Mouse (Mus musculus): ENCODE measurements at regions not wholly inside any gene's neighbourhood (a gene's known extent, or its start where the extent isn't known, plus 50 kb on each side); places are given as distances from the start of the nearest gene placed in this dataset.
A peak's percentile ranks its signal among the peaks of the same experiment; 100 is the strongest.

DNA sequence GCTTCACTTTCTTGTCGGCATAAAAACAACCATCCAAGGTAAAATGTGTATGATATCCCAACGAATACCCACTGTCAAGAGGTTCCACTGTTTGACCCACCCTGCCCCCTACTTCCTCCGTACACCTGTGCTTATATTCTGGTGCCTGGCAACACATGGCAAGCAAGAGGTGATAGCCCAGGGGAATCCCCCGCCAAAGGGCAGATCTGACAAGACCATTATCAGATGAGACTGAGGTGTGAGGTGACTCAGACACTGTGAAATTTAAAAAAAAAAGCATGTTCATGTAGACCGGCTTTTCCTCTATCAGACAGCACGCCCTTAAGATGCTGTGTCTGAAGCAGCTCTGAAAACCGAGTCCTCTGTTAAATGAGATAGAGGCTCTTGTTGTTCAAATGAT, 89.4 kb upstream of the Bach2 start:
- no peak for DNase-seq (ENCODE audit: low spot score in 2 of 2)

GRCm38 (mm10) chr4:32153356-32153755, 85.2 kb upstream of the Bach2 start:
- DNase-seq (ENCODE audit: low spot score in 2 of 2), result peak in 1 of 2 experiments; percentile 44

DNA sequence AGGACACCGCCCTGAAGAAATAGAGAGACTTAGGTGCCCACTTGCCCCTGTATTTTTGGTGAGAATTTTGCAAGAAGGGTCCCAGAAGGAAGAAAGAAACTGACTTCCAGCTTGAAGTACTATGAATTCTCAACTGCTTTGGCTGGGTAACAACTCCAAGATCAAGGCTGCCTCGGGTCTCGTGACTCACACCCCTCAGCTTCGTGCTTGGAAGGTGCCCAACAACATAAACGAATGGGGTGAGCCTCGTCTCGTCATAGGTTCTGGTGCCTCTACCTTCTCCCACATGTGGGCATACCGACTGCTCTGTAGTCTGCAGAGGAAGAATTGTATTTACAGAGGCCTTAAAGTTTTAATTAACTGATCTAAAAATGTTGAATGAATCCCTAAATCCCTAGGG, 81.6 kb upstream of the Bach2 start:
- DNase-seq (ENCODE audit: low spot score in 2 of 2), result no peak

DNA sequence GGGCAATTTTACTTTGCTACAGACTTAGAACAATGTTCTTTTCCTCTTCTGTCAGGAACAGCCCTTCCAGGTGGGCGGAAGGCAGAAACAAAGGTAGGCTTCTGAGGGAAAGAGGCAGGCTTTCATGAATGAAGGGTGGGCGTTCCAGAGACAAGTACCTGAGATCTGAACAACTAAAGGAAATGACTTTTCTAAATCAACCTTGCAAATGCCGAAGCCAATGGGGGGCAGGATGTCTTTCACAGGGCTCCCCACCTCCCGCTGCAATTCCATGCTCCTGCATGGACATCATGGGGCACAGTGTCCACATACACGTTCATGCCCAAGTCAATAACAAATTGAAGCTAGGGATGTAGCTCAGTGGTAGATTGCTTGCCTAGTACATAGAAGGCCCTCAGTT, 80.2 kb upstream of the Bach2 start:
- no peak for DNase-seq (ENCODE audit: low spot score in 2 of 2)

GRCm38 (mm10) chr4:32158886-32159285, 79.7 kb upstream of the Bach2 start:
- DNase-seq (ENCODE audit: low spot score in 2 of 2), result no peak

GRCm38 (mm10) chr4:32160815-32161214, 77.8 kb upstream of the Bach2 start:
- no peak for DNase-seq (ENCODE audit: low spot score in 2 of 2)

DNA sequence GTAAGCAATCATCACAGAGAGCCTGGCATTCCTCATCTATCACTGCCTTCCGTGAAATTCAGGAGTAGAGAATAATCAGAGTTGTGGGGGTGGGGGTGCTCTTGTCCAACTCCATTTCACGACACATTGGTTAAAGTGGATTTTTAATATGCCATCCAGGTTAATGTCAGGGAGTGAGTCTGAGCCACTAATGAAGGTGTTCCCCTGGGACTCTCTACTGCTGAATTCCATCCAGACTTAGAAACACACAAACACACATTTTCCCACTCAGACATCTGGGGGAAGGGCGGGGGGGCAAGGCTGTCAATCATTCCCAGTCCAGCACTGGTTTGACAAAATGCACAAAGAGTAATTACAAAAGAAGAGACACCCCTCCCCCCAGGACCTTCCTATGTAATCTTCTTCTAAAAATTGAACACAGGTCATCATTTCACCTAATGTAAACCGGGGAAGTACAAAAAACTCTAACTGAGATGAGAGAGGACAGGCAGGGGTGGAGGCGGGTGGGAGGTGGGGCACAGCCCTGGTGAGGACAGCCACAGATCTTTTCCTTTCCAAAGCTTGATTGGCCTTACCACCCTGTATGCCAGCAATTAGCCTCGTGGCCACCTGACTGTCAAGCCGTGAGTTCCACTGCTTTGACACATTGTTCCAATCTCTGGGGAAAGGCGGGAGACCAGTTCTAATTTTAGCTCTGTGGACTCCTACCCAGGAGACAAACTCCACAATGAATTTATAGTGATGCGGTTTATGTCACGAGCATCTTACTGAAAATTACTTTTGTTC, 76.5 kb upstream of the Bach2 start:
- DNase-seq (ENCODE audit: low spot score in 2 of 2), result no peak

GRCm38 (mm10) chr4:32162694-32163240, 75.8 kb upstream of the Bach2 start:
- no peak for DNase-seq (ENCODE audit: low spot score in 2 of 2)

DNA sequence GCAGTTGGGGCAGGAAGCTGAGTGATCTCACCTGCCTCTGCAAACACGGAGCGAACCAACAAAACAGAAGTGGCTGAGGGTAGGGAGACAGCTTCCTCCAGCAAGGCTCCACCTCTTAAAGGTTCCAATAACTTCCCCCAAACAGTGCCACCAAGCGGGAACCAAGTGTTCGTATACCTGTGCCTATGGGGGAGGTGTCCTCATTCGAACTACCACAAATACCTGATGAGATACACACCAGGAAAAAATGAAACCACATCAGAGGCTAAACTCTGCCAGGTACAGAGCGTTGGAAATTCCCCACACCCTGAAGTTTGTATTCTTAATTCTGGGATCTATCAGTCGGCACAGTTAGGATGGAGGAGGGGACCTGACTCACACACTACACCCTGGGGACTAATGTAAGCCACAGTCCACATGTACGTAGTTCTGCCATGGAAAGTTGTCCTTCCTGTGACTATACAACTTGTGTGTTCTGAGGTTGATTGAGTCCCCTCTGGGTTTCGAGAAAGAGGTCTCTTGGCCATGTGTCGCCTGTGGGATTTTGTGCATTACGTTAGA, 74.4 kb upstream of the Bach2 start:
- no peak for DNase-seq (ENCODE audit: low spot score in 2 of 2)

- DNase-seq (ENCODE audit: low spot score in 2 of 2), result no peak
Observed at GRCm38 (mm10) chr4:32164736-32165241, 73.8 kb upstream of the Bach2 start.

DNA sequence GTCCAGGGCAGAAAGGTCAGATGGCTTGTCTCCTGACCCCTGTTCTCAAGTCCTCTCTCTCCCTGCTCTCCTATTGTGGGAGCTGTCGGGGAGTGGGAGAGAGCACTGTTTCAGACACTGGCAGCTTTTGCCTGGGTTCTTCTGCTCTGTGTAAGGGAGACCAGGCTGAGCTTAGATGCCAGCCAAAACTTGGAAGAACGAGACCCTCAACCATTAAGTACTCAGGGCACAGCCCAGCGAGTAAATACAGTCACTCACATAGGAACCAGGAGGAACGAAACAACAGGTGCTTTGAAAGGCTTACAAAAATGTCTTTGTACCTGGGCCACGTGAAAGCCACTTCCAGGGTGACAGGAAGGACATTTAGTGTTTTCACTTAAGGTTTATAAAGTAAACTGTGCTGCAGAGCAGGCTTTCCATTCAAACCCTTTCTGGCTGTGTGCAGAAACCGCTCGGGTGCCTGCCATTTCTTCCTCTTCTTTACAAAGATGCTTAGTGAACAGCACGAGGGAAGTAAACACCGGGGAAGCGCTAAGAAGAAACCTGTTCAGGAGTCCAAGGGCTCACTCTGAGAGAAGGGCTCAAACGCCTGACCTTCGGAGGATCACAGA, 72.6 kb upstream of the Bach2 start:
- DNase-seq (ENCODE audit: low spot score in 2 of 2), result no peak

GRCm38 (mm10) chr4:32167151-32167550, 71.5 kb upstream of the Bach2 start:
- DNase-seq (ENCODE audit: low spot score in 2 of 2), result no peak

- DNase-seq (ENCODE audit: low spot score in 2 of 2), result no peak
Observed at GRCm38 (mm10) chr4:32170106-32170459, 68.5 kb upstream of the Bach2 start.

DNA sequence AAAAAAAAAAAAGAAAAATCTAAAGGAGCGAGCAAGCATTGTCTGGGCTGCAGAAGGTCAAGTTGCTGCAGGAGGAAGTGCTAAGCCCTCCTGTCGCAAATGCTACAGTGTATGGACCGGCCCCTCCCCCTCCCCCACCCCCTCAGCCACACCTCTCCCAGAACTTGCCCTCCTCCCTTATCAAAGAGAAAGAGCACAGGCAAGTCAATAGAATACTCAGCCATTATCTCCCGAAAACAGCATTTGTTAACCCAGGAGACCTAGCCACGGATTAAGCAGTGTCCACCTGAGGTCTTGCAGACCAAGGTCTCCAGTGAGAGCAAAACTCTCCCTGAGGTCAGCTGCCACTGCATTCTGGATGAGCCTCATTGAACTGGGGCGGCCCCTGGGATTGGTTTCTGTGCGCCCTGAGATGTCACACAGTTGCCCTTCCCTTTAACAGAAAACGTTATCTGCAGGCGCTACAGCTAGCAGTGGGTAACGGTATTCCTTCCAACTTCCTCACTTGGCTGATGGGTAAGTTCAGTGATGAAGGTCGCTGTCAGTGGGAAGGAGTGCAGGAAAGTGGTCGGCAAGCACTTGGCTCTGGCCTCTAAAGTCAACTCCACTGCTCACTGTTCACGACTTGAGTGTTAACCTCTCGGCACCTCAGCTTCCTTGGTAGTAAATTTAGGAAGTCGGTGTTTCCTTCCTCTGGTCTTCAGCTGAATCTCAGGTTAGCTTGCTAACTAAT, 68.0 kb upstream of the Bach2 start:
- DNase-seq (ENCODE audit: low spot score in 2 of 2), result peak; percentile 19 to 34

DNA sequence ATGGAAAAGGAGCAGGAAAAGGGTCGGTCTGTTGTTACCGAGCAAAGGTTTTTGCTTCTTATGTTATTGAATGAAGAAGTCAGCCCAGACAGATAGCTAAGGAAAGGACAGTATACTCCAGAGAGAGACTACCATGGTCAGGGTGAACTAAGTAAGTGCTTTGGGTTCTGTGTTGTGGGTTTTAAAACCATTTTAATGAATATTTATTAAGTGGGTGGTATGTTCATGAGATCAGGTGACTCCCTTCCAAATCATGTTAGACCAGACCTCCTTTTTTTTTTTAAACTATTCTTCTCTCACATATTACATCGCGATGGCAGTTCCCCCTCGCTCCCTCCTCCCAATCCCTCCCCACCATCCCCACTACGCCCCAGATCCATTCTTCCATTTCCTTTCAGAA, 67.3 kb upstream of the Bach2 start:
- DNase-seq (ENCODE audit: low spot score in 2 of 2), result no peak

- DNase-seq (ENCODE audit: low spot score in 2 of 2), result no peak
Observed at GRCm38 (mm10) chr4:32172992-32173391, 65.6 kb upstream of the Bach2 start.

DNA sequence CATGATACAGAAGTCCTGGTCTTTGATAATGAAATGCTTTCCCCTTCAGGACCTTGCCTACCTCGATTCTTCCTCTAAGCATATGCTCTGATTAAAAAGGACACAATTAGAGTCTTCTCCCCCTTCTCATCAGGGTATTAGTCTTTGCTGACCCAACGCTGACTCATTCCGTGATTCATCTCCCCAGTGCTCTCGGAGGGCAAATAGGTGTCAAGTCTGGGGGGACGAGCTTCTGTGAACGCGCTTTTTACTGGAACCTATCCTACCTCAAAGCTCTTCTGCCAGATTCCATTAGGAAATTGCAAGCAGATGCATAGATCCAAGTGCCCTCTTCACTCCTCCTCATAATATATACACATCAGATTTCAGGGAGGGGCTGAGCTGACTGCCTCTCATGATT, 63.8 kb upstream of the Bach2 start:
- no peak for DNase-seq (ENCODE audit: low spot score in 2 of 2)

- no peak for DNase-seq (ENCODE audit: low spot score in 2 of 2)
Observed at GRCm38 (mm10) chr4:32175231-32175630, 63.4 kb upstream of the Bach2 start.

DNA sequence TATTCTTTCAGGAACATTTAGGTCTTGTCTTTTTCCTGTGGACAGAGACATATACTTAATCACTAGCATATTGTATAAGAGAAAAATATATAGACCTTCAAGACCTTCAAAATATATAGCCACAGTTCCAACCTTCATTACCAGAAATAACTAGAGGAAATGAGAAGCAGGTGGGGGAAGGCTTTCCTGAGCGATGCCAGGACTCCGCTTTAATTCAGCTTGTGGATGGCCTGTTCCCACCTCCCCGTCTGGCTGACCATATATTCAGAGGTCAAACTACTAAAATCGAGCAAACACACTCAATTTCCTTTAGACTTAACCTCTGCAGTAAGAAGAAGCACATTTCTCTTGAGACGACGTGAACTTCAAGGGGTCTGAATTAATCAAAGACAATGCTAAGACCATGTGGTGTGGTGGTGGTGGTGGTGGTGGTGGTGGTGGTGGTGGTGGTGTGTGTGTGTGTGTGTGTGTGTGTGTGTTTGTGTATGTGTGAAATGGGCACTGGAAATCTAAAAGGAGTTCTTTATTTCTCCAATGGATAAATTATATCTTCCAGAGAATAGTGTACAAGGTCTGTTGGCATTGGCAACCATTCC, 62.7 kb upstream of the Bach2 start:
- DNase-seq (ENCODE audit: low spot score in 2 of 2), result no peak

- no peak for DNase-seq (ENCODE audit: low spot score in 2 of 2)
Observed at GRCm38 (mm10) chr4:32176449-32177135, 62.0 kb upstream of the Bach2 start.

Measured in spleen, postnatal 14 days (tissue).